Mouse (Mus musculus) v-Abl transformed pro-B cells (cell line): ENCODE measurements around the gene Med27.

Experiments
- in situ Hi-C, 2 experiments: fragments of 400-800 bp; cut with MboI; formaldehyde crosslinking; loops; one replicate each; pipeline ENCODE4 v1.15.1; 2025; ENCODE audit not compliant: unreplicated experiment in 2 of 2

Med27 gene

GRCm38 (mm10) chr2:29425386-29425785 is 78.8 kb downstream of the Med27 start:
- in situ Hi-C loops, result no loop called here

- in situ Hi-C loops, result no loop called here
These were observed 80.1 kb downstream of the Med27 start for GRCm38 (mm10) chr2:29426684-29427083.

GRCm38 (mm10) chr2:29432565-29432964 is 85.9 kb downstream of the Med27 start:
- in situ Hi-C loops, result no loop called here

GRCm38 (mm10) chr2:29436376-29436775 is 89.8 kb downstream of the Med27 start:
- in situ Hi-C loops, result no loop called here

GRCm38 (mm10) chr2:29437111-29437510 is 90.5 kb downstream of the Med27 start:
- in situ Hi-C loops, result no loop called here

- in situ Hi-C loops, result no loop called here
These were observed 91.4 kb downstream of the Med27 start for GRCm38 (mm10) chr2:29437861-29438529.

- in situ Hi-C loops, result no loop called here
These were observed 91.9 kb downstream of the Med27 start for GRCm38 (mm10) chr2:29438530-29438862.

- in situ Hi-C loops, result no loop called here
These were observed 92.4 kb downstream of the Med27 start for GRCm38 (mm10) chr2:29438986-29439385.

- in situ Hi-C loops, result no loop called here
These were observed 92.8 kb downstream of the Med27 start for GRCm38 (mm10) chr2:29439396-29439795.

GRCm38 (mm10) chr2:29439857-29440502 is 93.4 kb downstream of the Med27 start:
- in situ Hi-C loops, result no loop called here

GRCm38 (mm10) chr2:29442275-29442674 is 95.7 kb downstream of the Med27 start:
- in situ Hi-C loops, result no loop called here

- in situ Hi-C loops, result no loop called here
These were observed 97.1 kb downstream of the Med27 start for GRCm38 (mm10) chr2:29443626-29444217.

GRCm38 (mm10) chr2:29448476-29449002 is 101.9 kb downstream of the Med27 start:
- in situ Hi-C loops, result no loop called here

GRCm38 (mm10) chr2:29451368-29451999 is 104.9 kb downstream of the Med27 start:
- in situ Hi-C loops, result no loop called here

- in situ Hi-C loops, result no loop called here
These were observed 106.8 kb downstream of the Med27 start for GRCm38 (mm10) chr2:29453376-29453775.

- in situ Hi-C loops, result no loop called here
These were observed 110.2 kb downstream of the Med27 start for GRCm38 (mm10) chr2:29456631-29457320.

GRCm38 (mm10) chr2:29457677-29458076 is 111.1 kb downstream of the Med27 start:
- in situ Hi-C loops, result no loop called here

- in situ Hi-C loops, result no loop called here
These were observed 111.8 kb downstream of the Med27 start for GRCm38 (mm10) chr2:29458346-29458950.

GRCm38 (mm10) chr2:29459648-29460047 is 113.0 kb downstream of the Med27 start:
- in situ Hi-C loops, result no loop called here

- in situ Hi-C loops, result no loop called here
These were observed 115.2 kb downstream of the Med27 start for GRCm38 (mm10) chr2:29461841-29462240.
